Mouse (Mus musculus) liver, postnatal 0 days (tissue): ENCODE results near the gene Hjurp. TPM values are rescaled to one million over a fixed set of nuclear protein-coding genes. Genes with fewer than 3 reads are reported as not detected.

Experiments used
- ATAC-seq: fragments of 200-750 bp; cut with Nextera tagmentation; 2 replicates; pipeline ENCODE4 v1.8.0; 2017; ENCODE audit warnings: mild to moderate bottlenecking, moderate library complexity
- DNase-seq: peaks from one replicate; pipeline ENCODE4 v3.0.0-alpha.2; 2016
- H3K27ac ChIP-seq: fragments of 300-500 bp; sonication (generic); 2 replicates; pipeline ENCODE4 v1.5.1; 2014; ENCODE audit warnings: antibody characterized with exemption, moderate library complexity, mild to moderate bottlenecking, low read depth
- H3K27me3 ChIP-seq: fragments of 300-500 bp; sonication (generic); 2 replicates; pipeline ENCODE4 v1.6.1; 2014; ENCODE audit warnings: low read length, control low read depth, mixed read lengths; ENCODE audit not compliant: insufficient read depth
- H3K36me3 ChIP-seq: fragments of 300-500 bp; sonication (generic); replicated peaks from 2 replicates; pipeline ENCODE4 v1.6.1; 2014; ENCODE audit warnings: mild to moderate bottlenecking, control low read depth, low read length, moderate library complexity, mixed read lengths; ENCODE audit not compliant: insufficient read depth
- H3K4me1 ChIP-seq: fragments of 300-500 bp; sonication (generic); 2 replicates; pipeline ENCODE4 v1.6.1; 2014; ENCODE audit warnings: antibody characterized with exemption, mild to moderate bottlenecking, control low read depth; ENCODE audit not compliant: insufficient read depth
- H3K4me2 ChIP-seq: fragments of 300-500 bp; sonication (generic); 2 replicates; pipeline ENCODE4 v1.6.1; 2014; ENCODE audit warnings: low read depth, mild to moderate bottlenecking, low read length, moderate library complexity, mixed read lengths
- H3K4me3 ChIP-seq: fragments of 300-500 bp; sonication (generic); 2 replicates; pipeline ENCODE4 v1.5.1; 2014; ENCODE audit warnings: low read depth, low read length
- H3K9ac ChIP-seq: fragments of 300-500 bp; sonication (generic); replicated peaks from 2 replicates; pipeline ENCODE4 v1.6.1; 2014; ENCODE audit warnings: mild to moderate bottlenecking, moderate library complexity
- H3K9me3 ChIP-seq: fragments of 300-500 bp; sonication (generic); 2 replicates; pipeline ENCODE4 v1.6.1; 2016; ENCODE audit warnings: mild to moderate bottlenecking, control low read depth, low read length, mixed read lengths
- CTCF ChIP-seq: sonication (generic); IDR thresholded peaks from 2 replicates; pipeline ENCODE4 v1.5.1; 2016; ENCODE audit warnings: antibody characterized with exemption, low read depth
- EP300 ChIP-seq: IDR thresholded peaks from 2 replicates; pipeline ENCODE4 v1.6.1; 2016; ENCODE audit warnings: antibody characterized with exemption, low read depth, mild to moderate bottlenecking
- WGBS: fragments of 180-500 bp; shearing (Covaris S2); extraction: QIAGEN DNeasy Blood & Tissue Kit; methylation state at CpG from one replicate; pipeline ENCODE4 v1.1.7; 2014; ENCODE audit not compliant: insufficient replicate concordance; 5-methylcytosine and 5-hydroxymethylcytosine counted together
- polyA plus RNA-seq: library from polyadenylated mRNA; unstranded; fragments of >200 nt; fragmentation: Nextera tagmentation; extraction: Ambion mirVana; gene quantifications from 2 replicates; pipeline ENCODE4 v1.2.1, GENCODE M21; 2015

Gene Hjurp
- polyA plus RNA-seq, 1 experiment from 2014 or later: 37.0 TPM

DNA sequence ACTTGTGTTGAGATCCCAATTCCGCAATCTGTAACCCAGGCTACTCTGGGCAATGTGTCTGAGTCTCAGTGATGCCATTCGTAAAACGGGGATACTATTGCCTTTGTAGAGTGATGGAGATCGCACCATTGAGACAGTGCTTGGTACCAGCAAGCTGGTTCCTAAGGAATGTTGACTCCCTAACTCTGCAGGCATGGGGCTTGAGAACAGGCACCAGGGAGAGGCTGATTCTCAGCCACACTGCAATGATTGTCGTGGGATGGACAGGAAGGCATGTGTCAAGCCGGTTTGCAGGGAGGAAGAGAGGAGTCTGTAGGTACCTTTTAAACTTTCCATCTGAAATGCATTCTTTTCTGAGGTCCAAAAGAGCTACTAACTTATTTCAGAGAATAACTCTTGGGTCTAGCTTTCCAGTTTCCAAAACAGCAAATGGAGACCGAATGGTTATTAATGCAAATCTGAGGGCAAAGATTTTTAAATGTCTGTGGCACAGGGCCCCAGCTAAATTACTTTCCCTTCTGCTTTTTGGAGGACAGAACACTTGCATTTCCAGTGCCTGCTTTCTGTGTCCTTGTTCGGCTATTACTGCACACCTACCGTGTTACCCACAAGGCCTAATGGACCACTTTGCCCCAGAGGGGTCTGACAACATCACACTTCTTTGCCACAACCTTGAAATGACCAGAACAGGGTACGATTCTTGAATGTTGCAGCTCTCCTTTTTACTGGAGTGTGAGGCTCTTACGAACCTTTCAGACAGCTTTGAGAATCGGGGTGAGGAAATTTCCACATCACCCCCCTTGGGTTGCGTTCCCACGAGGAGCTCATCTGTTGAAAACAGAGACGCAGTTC lies 6.2 kb upstream of the Hjurp start:
- no peaks in the 10 kb centered on the region for H3K36me3 ChIP-seq
- DNase-seq: no peak
- no peak overlapping the region for H3K4me3 ChIP-seq
- H3K9ac ChIP-seq: no peak overlapping the region
- H3K4me2 ChIP-seq: no peak overlapping the region
- no peak overlapping the region for H3K27ac ChIP-seq
- WGBS: 70% methylated on average over 15 of the region's 15 CpGs
- no peaks in the 10 kb centered on the region for H3K9me3 ChIP-seq
- no peaks in the 10 kb centered on the region for H3K27me3 ChIP-seq
- peaks cover 30% of the 10 kb centered on the region for H3K4me1 ChIP-seq
- ATAC-seq: no peak
- TF ChIP-seq EP300: no peak
- no peak for TF ChIP-seq CTCF

DNA sequence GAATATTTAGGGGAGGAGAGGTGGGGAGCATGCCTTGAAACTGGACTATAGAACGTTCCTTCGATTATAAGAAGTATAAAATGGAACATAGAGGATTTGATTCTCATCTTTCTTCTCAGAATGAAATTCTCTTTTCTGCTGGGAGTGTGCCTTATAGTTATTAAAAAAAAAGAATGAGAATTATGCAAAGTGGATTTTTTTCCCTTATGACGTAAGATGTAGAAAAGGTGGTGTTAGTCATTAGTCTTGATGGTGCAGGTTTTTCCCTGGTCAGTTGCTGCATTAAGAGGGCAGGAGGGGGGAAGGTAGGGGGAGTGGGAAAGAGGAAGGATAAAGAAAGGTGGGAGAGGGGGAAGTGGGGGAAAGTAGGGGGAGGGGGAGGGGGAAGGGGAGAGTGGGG lies 4.9 kb upstream of the Hjurp start:
- Histone ChIP-seq H3K27me3 (no peaks in the 10 kb centered on the region), H3K27ac (no peak overlapping the region), H3K4me2 (no peak overlapping the region), H3K4me1 (peaks cover 39% of the 10 kb centered on the region), H3K4me3 (no peak overlapping the region), H3K9me3 (no peaks in the 10 kb centered on the region), H3K9ac (no peak overlapping the region), H3K36me3 (no peaks in the 10 kb centered on the region)
- 57% methylated on average over 3 of the region's 3 CpGs for WGBS
- DNase-seq: no peak
- no peak for ATAC-seq
- TF ChIP-seq CTCF (no peak), EP300 (no peak)

DNA sequence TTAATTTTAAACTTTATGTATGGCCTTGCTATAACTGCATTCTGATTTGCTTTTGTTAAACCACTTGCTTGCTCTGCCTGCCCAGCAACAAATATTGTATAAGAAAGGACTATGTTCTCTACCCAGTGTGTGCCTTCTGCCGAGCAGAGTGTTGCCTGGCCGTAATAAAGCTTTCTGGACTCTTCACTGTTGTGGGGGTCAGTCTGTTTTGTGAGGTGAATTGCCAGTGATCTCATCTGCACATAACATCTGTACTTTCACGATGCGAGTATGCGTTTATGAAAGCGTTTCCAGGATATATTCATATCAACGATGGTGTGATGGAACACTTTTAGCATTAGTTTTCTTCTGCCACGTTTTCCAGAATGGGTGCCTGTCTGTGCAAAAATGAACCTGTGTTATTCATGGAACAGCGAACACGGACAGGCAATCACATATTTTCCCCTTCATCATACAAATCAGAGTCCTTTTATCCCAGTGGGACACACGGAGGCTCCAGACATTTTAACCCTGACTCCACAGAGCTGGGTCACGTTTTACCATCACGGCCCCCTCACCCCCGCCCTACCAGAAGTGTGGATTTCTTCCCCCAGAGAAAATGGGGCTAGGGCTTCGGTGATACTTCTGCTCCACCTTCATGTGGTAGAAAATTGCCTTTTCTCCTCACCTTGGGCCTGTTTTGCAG lies 2.7 kb upstream of the Hjurp start:
- ATAC-seq (no peak), DNase-seq (no peak)
- 67% methylated on average over 15 of the region's 15 CpGs for WGBS
- Histone ChIP-seq H3K9me3 (no peaks in the 10 kb centered on the region), H3K4me1 (peaks cover 55% of the 10 kb centered on the region), H3K36me3 (peaks cover 9% of the 10 kb centered on the region), H3K4me3 (no peak overlapping the region), H3K27ac (peak overlapping the region; percentile 90), H3K9ac (no peak overlapping the region), H3K4me2 (no peak overlapping the region), H3K27me3 (no peaks in the 10 kb centered on the region)
- TF ChIP-seq EP300 (no peak), CTCF (no peak)

DNA sequence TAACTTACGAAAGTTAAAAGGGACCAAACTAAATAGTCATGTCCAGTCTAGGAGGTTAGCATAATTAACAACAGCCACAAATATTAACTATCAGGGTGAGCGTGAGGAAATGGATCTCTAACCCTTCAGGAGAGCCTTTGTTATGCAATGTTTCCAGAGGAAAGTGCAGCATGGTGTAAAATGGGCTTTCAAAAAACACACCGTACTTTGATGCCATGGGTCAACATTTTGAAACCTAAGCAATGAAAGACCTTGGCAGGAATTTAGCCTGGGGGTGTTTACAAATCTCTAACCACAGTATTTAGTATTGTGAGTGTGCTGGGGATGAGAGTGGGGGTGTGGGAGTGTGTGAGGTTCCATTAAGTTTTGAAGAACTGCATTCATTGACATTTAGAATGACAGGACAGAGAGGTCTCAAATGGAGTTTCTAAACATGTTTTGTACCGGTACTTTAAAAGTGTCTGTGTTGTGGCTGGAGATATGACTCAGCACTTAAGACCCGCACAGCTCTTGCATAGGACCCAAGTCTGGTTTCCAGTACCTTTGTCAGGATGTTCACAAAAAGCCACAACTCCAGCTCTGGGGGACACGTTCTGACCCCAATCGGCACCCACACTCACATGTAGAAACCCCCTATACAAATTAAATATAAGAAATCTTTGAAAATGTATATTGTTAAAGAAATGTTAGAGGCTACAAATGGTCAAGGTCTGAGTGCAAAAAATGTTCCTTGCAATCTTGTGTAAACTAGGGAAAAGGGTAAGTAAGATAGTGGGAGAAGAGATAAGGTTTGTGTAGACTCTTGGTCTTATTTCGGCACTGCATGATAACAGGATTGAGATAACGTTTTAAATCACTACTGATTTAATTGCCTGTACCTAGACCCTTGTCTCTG lies 1.9 kb upstream of the Hjurp start:
- Histone ChIP-seq H3K36me3 (peaks cover 16% of the 10 kb centered on the region), H3K27me3 (no peaks in the 10 kb centered on the region), H3K4me3 (no peak overlapping the region), H3K9ac (no peak overlapping the region), H3K4me2 (peak overlapping the region; percentile 4; the same call in 1 of the 2 replicates), H3K4me1 (peaks cover 52% of the 10 kb centered on the region), H3K27ac (peak overlapping the region; percentile 90), H3K9me3 (no peaks in the 10 kb centered on the region)
- 42% methylated on average over 9 of the region's 9 CpGs for WGBS
- peak; percentile 40 for ATAC-seq
- no peak for TF ChIP-seq CTCF
- no peak for TF ChIP-seq EP300
- peak; percentile 75 for DNase-seq

DNA sequence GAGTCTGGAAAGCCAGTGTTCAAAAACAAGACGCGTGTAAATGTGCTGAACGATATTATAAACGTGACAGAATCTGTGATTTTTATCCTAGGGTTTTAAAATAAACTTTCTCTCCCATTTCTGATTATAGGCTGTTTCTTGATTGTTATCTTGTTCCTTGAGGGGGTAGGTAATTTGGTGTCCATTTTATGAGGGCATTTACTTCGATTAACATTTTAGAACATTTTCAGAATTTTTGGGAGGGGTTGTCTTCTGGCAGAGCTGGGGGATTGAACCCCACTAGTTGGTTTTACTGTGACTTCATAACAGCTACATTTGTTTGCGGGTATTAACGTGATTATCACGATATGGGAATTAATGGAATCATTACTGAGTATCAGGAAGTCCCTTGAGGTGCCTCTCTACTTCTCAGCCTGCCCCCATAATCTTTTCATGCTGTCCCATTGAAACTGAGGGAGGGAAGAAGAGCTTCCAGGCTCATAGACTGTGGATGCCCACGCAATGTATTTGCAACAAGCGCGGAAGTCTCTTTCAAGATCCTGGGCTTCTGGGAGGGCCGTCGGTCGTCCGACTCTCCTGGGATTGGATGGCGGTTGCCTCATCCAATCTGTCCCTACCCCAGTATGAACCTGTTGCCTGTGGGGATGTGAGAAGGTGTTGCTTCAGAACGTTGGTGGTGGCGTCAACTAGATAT lies 532 bp upstream of the Hjurp start:
- H3K9ac ChIP-seq: peak overlapping the region; percentile 77
- DNase-seq: peak; percentile 75

More for the DNA sequence above, 532 bp upstream of the Hjurp start:
- Histone ChIP-seq H3K9me3 (no peaks in the 10 kb centered on the region), H3K27ac (peak overlapping the region; percentile 90), H3K4me2 (peak overlapping the region; percentile 73), H3K4me1 (peaks cover 48% of the 10 kb centered on the region), H3K27me3 (no peaks in the 10 kb centered on the region), H3K4me3 (peak overlapping the region; percentile 66), H3K36me3 (peaks cover 30% of the 10 kb centered on the region)
- ATAC-seq: no peak
- 62% methylated on average over 18 of the region's 18 CpGs for WGBS
- TF ChIP-seq CTCF: no peak
- no peak for TF ChIP-seq EP300
